Mouse (Mus musculus): Measurements from ENCODE around the gene Stk24. TPM values are rescaled to one million over a fixed set of nuclear protein-coding genes. Genes with fewer than 3 reads are reported as not detected.

Gene Stk24
- polyA plus RNA-seq, 1 experiment from 2014 or later: 47.7 TPM

- H3K27me3 ChIP-seq: no peaks in the 10 kb centered on the region
- no peaks in the 10 kb centered on the region for H3K9me3 ChIP-seq
- H3K4me2 ChIP-seq: no peak overlapping the region
- no peak overlapping the region for H3K9ac ChIP-seq (replicated peaks)
- no peaks in the 10 kb centered on the region for H3K4me1 ChIP-seq (replicated peaks)
- no peak for ATAC-seq (ENCODE audit: insufficient number of reproducible peaks, insufficient read depth, low FRiP score, low TSS enrichment, low read depth)
- H3K4me3 ChIP-seq (replicated peaks): no peak overlapping the region
- WGBS: 96% methylated on average over 10 of the region's 10 CpGs
- no peak overlapping the region for H3K27ac ChIP-seq
- H3K36me3 ChIP-seq: peaks cover 93% of the 10 kb centered on the region
Measured at GRCm38 (mm10) chr14:121238727-121239126, 141.1 kb downstream of the Stk24 start.

- H3K36me3 ChIP-seq: peaks cover 93% of the 10 kb centered on the region
- WGBS: 95% methylated on average over 4 of the region's 4 CpGs
- no peak overlapping the region for H3K27ac ChIP-seq
- H3K9me3 ChIP-seq: no peaks in the 10 kb centered on the region
- no peak overlapping the region for H3K4me3 ChIP-seq (replicated peaks)
- no peaks in the 10 kb centered on the region for H3K27me3 ChIP-seq
- no peak overlapping the region for H3K4me2 ChIP-seq
- H3K9ac ChIP-seq (replicated peaks): no peak overlapping the region
- no peaks in the 10 kb centered on the region for H3K4me1 ChIP-seq (replicated peaks)
- ATAC-seq (ENCODE audit: insufficient number of reproducible peaks, insufficient read depth, low FRiP score, low TSS enrichment, low read depth): no peak
Measured at GRCm38 (mm10) chr14:121236736-121237135, 143.1 kb downstream of the Stk24 start.

Other genes starting within 250 kb of the Stk24 start
- not detected in 2 replicates for gene Slc15a1, start 125.2 kb upstream of the Stk24 start, polyA plus RNA-seq (2016; fragmentation: Nextera tagmentation; extraction: Ambion mirVana)

Data from limb, embryonic 12.5 days (tissue).